Mouse (Mus musculus) small intestine, adult 2 months (tissue): ENCODE results near the gene Cmtm8.

ENCODE experiments used
- CTCF ChIP-seq: fragments of 200-500 bp; IDR thresholded peaks from 2 replicates; pipeline ENCODE4 v1.5.1; 2012; ENCODE audit warnings: low read depth, mild to moderate bottlenecking, control low read depth, inconsistent platforms, low read length, moderate library complexity, mixed read lengths; ENCODE audit not compliant: insufficient replicate concordance, insufficient read length; ENCODE audit errors: extremely low read depth
- POLR2A ChIP-seq: fragments of 200-500 bp; IDR thresholded peaks from 2 replicates; pipeline ENCODE4 v1.6.1; 2012; ENCODE audit warnings: low read depth, mild to moderate bottlenecking, control low read depth, inconsistent platforms, low read length, moderate library complexity

DNA sequence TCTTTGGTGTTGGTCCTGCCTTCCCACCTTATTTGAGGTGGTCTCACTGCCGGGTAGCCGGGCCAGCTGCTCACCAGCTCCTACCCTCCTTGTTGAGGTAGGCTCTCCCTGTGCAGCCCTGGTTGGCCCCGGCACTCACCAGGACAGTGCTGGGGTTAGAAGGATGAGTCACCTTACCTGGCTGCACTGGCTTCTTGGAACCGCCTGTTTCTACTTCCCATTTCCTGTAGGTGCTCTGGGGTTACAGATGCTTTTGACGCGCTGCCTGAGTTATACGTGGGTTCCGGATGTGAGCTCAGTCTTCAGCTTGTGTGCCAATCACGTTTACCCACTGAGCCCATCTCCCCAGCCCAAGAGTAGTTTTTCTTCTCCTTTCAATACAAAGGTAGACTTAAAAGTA, 103.6 kb downstream of the Cmtm8 start:
- TF ChIP-seq CTCF (no peak), POLR2A (no peak)
